Mouse (Mus musculus) midbrain, embryonic 16.5 days (tissue): Measurements from ENCODE around the gene Scaf8. TPM values are rescaled to one million over a fixed set of nuclear protein-coding genes. Genes with fewer than 3 reads are reported as not detected.
"Not testable (repeated sequence)": the region's sequence is repeated elsewhere in the genome, so short reads cannot be mapped to it uniquely, and the experiment has no call there.

Experiments used
- ATAC-seq: fragments of 200-750 bp; cut with Nextera tagmentation; 2 replicates; pipeline ENCODE4 v1.8.0; 2017; ENCODE audit warnings: moderate TSS enrichment
- H3K27ac ChIP-seq: fragments of 300-500 bp; sonication (generic); 2 replicates; pipeline ENCODE4 v1.5.1; 2014; ENCODE audit warnings: mild to moderate bottlenecking, low read length, mixed read lengths
- H3K27me3 ChIP-seq: fragments of 300-500 bp; sonication (generic); 2 replicates; pipeline ENCODE4 v1.6.1; 2014; ENCODE audit warnings: low read depth, low read length, mixed read lengths; ENCODE audit not compliant: control insufficient read depth, insufficient read depth
- H3K36me3 ChIP-seq: fragments of 300-500 bp; sonication (generic); 2 replicates; pipeline ENCODE4 v1.6.1; 2014; ENCODE audit warnings: mild to moderate bottlenecking, low read length, moderate library complexity, mixed read lengths; ENCODE audit not compliant: control insufficient read depth, insufficient read depth
- H3K4me1 ChIP-seq: fragments of 300-500 bp; sonication (generic); 2 replicates; pipeline ENCODE4 v1.6.1; 2014; ENCODE audit warnings: mild to moderate bottlenecking, low read length, mixed read lengths; ENCODE audit not compliant: control insufficient read depth, insufficient read depth
- H3K4me2 ChIP-seq: fragments of 300-500 bp; sonication (generic); 2 replicates; pipeline ENCODE4 v1.6.1; 2014; ENCODE audit warnings: mild to moderate bottlenecking, low read length, mixed read lengths
- H3K4me3 ChIP-seq: fragments of 300-500 bp; sonication (generic); 2 replicates; pipeline ENCODE4 v1.5.1; 2014; ENCODE audit warnings: low read depth, mild to moderate bottlenecking, low read length, moderate library complexity, mixed read lengths
- H3K9ac ChIP-seq: fragments of 300-500 bp; sonication (generic); 2 replicates; pipeline ENCODE4 v1.6.1; 2014; ENCODE audit warnings: low read depth, low read length, mixed read lengths
- H3K9me3 ChIP-seq: fragments of 300-500 bp; sonication (generic); replicated peaks from 2 replicates; pipeline ENCODE4 v1.6.1; 2014; ENCODE audit warnings: mild to moderate bottlenecking, low read length, mixed read lengths; ENCODE audit not compliant: control insufficient read depth, poor library complexity, severe bottlenecking
- WGBS: fragments of 180-500 bp; shearing (Covaris S2); extraction: QIAGEN DNeasy Blood & Tissue Kit; methylation state at CpG from one replicate; pipeline ENCODE4 v1.1.7; 2014; 5-methylcytosine and 5-hydroxymethylcytosine counted together
- polyA plus RNA-seq: library from polyadenylated mRNA; unstranded; fragments of >200 nt; fragmentation: Nextera tagmentation; extraction: Ambion mirVana; gene quantifications from 2 replicates; pipeline ENCODE4 v1.2.1, GENCODE M21; 2015

Gene Scaf8
- polyA plus RNA-seq, 1 experiment from 2014 or later = 14.5 TPM

- Histone ChIP-seq H3K4me2 (peak overlapping the region; percentile 62), H3K9ac (peak overlapping the region; percentile 63), H3K36me3 (no peaks in the 10 kb centered on the region), H3K4me3 (peak overlapping the region; percentile 97), H3K9me3 (no peaks in the 10 kb centered on the region), H3K4me1 (peaks cover 30% of the 10 kb centered on the region), H3K27me3 (no peaks in the 10 kb centered on the region), H3K27ac (peak overlapping the region; percentile 99)
- no peak for ATAC-seq
- under 1% methylated on average over 16 of the region's 16 CpGs for WGBS
These were observed 925 bp upstream of the Scaf8 start for GRCm38 (mm10) chr17:3113737-3114357.

- Histone ChIP-seq H3K9me3 (no peaks in the 10 kb centered on the region), H3K27me3 (no peaks in the 10 kb centered on the region), H3K9ac (peak overlapping the region; percentile 63), H3K27ac (peak overlapping the region; percentile 99), H3K36me3 (no peaks in the 10 kb centered on the region), H3K4me3 (peak overlapping the region; percentile 97), H3K4me2 (peak overlapping the region; percentile 62), H3K4me1 (peaks cover 32% of the 10 kb centered on the region)
- ATAC-seq = peak; percentile 84
- under 1% methylated on average over 31 of the region's 31 CpGs for WGBS
These were observed 433 bp upstream of the Scaf8 start for GRCm38 (mm10) chr17:3114358-3114719.

GRCm38 (mm10) chr17:3115380-3115974 is 705 bp downstream of the Scaf8 start:
- Histone ChIP-seq H3K4me3 (peak overlapping the region; percentile 97), H3K9ac (peak overlapping the region; percentile 96), H3K27ac (peak overlapping the region; percentile 99), H3K4me1 (peaks cover 33% of the 10 kb centered on the region), H3K9me3 (no peaks in the 10 kb centered on the region), H3K4me2 (peak overlapping the region; percentile 80), H3K36me3 (no peaks in the 10 kb centered on the region), H3K27me3 (no peaks in the 10 kb centered on the region)
- peak; percentile 46; the same call in 1 of the 2 replicates for ATAC-seq
- WGBS = under 1% methylated on average over 39 of the region's 47 CpGs

DNA sequence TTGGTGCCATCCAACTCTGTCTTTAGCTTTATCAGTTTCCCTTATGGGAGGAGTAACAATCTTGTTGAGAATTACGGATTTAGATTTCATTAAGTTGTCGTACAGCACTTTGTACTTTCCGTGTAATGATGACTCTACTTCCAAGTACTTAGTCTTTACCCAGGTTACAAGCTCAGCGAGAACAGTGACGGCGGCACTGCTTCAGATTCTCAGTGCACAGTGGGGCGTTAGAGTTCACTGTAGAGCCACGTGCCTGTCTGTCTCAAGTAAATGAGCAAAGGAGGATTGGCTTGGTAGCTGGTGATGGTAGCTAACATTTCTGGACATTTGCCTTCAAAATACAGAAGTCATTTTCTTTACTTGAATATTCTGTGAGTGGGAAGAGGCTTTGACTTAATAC is 6.2 kb downstream of the Scaf8 start:
- not testable (repeated sequence) for H3K27ac ChIP-seq, H3K4me2 ChIP-seq, ATAC-seq, H3K4me3 ChIP-seq, H3K27me3 ChIP-seq, H3K9ac ChIP-seq, H3K9me3 ChIP-seq, H3K36me3 ChIP-seq
- 77% methylated on average over 8 of the region's 8 CpGs for WGBS
- H3K4me1 ChIP-seq = peaks cover 22% of the 10 kb centered on the region

DNA sequence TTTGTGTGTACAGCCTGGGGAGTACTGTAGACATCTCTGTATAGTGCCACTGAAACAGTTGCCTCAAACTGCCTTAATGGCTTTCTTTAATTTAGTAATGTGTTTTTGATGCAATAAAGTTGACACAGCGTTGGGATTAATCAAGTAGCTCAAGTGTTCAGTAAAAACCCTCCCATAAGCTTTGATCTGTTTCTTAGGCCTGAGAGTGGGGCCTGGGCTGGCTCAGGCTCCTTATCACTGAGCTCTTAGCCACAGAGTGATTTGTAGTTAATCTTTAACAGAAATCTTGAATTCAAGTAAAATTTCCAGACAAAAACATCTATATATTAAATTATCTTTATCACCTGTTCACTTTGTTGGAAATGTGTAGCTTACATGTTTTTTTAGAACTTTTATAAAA is 8.8 kb downstream of the Scaf8 start:
- H3K27ac ChIP-seq, ATAC-seq, H3K4me3 ChIP-seq, H3K9me3 ChIP-seq, H3K4me1 ChIP-seq, H3K27me3 ChIP-seq, H3K36me3 ChIP-seq, H3K9ac ChIP-seq, H3K4me2 ChIP-seq: not testable (repeated sequence)
- WGBS = 57% methylated on average over 1 of the region's 1 CpGs

DNA sequence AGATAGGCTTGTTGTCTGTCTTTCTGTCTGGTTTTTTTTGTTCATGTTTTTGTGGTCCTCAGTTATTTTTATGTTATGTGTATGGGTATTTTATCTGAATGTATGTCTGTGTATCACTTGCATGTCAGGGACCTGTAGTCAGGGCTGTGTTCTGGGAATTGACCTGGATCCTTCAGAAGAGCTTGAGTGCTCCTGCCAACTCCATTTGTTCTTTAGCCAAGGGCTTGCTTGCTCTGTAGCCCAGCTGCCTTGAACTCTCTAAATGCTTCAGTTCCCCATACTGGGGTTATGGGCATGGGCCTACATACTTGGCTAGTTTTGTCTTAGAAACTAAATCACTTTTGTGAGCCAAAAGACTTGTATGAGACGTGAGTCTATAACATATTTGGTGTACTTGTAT is 13.9 kb downstream of the Scaf8 start:
- Histone ChIP-seq H3K27me3 (no peaks in the 10 kb centered on the region), H3K4me2 (no peak overlapping the region), H3K9me3 (no peaks in the 10 kb centered on the region), H3K9ac (no peak overlapping the region), H3K4me3 (no peak overlapping the region), H3K36me3 (no peaks in the 10 kb centered on the region), H3K27ac (no peak overlapping the region), H3K4me1 (no peaks in the 10 kb centered on the region)
- no peak for ATAC-seq
- WGBS = 100% methylated on average over 1 of the region's 1 CpGs

GRCm38 (mm10) chr17:3129791-3130190 is 15.0 kb downstream of the Scaf8 start:
- no peak overlapping the region for H3K27ac ChIP-seq
- no peak for ATAC-seq
- no peaks in the 10 kb centered on the region for H3K9me3 ChIP-seq
- no peak overlapping the region for H3K9ac ChIP-seq
- H3K36me3 ChIP-seq = no peaks in the 10 kb centered on the region
- H3K4me2 ChIP-seq = no peak overlapping the region
- 95% methylated on average over 3 of the region's 3 CpGs for WGBS
- H3K27me3 ChIP-seq = no peaks in the 10 kb centered on the region
- no peak overlapping the region for H3K4me3 ChIP-seq
- no peaks in the 10 kb centered on the region for H3K4me1 ChIP-seq

GRCm38 (mm10) chr17:3135346-3135745 is 20.6 kb downstream of the Scaf8 start:
- no peak overlapping the region for H3K9ac ChIP-seq
- no peak overlapping the region for H3K4me2 ChIP-seq
- H3K9me3 ChIP-seq = no peaks in the 10 kb centered on the region
- no peak overlapping the region for H3K4me3 ChIP-seq
- no peaks in the 10 kb centered on the region for H3K36me3 ChIP-seq
- H3K27me3 ChIP-seq = no peaks in the 10 kb centered on the region
- no peaks in the 10 kb centered on the region for H3K4me1 ChIP-seq
- H3K27ac ChIP-seq = no peak overlapping the region
- no peak for ATAC-seq

- H3K36me3 ChIP-seq = no peaks in the 10 kb centered on the region
- no peak overlapping the region for H3K4me2 ChIP-seq
- H3K4me3 ChIP-seq = no peak overlapping the region
- H3K9ac ChIP-seq = no peak overlapping the region
- no peak overlapping the region for H3K27ac ChIP-seq
- ATAC-seq = no peak
- no peaks in the 10 kb centered on the region for H3K9me3 ChIP-seq
- WGBS = 84% methylated on average over 7 of the region's 7 CpGs
- H3K27me3 ChIP-seq = no peaks in the 10 kb centered on the region
- H3K4me1 ChIP-seq = no peaks in the 10 kb centered on the region
These were observed 21.4 kb downstream of the Scaf8 start for GRCm38 (mm10) chr17:3136127-3136526.
